Mouse (Mus musculus) heart, embryonic 10.5 days (tissue): ENCODE measurements around the gene Chtop. TPM values are rescaled to one million over a fixed set of nuclear protein-coding genes. Genes with fewer than 3 reads are reported as not detected.

ENCODE experiments used
- DNase-seq: peaks from one replicate; pipeline ENCODE4 v3.0.0-alpha.2; 2017; ENCODE audit warnings: low spot score
- H3K27ac ChIP-seq: fragments of 300-500 bp; sonication (generic); 2 replicates; pipeline ENCODE4 v1.5.1; 2016; ENCODE audit warnings: mild to moderate bottlenecking
- H3K27me3 ChIP-seq: fragments of 300-500 bp; sonication (generic); 2 replicates; pipeline ENCODE4 v1.6.1; 2016; ENCODE audit warnings: mild to moderate bottlenecking; ENCODE audit not compliant: poor library complexity, insufficient read depth, severe bottlenecking
- H3K36me3 ChIP-seq: fragments of 300-500 bp; sonication (generic); 2 replicates; pipeline ENCODE4 v1.6.1; 2016; ENCODE audit warnings: mild to moderate bottlenecking, moderate library complexity
- H3K4me1 ChIP-seq: fragments of 300-500 bp; sonication (generic); 2 replicates; pipeline ENCODE4 v1.6.1; 2016; ENCODE audit warnings: mild to moderate bottlenecking
- H3K4me3 ChIP-seq: fragments of 300-500 bp; sonication (generic); 2 replicates; pipeline ENCODE4 v1.5.1; 2016; ENCODE audit warnings: mild to moderate bottlenecking, moderate library complexity
- H3K9me3 ChIP-seq: fragments of 300-500 bp; sonication (generic); 2 replicates; pipeline ENCODE4 v1.6.1; 2016; ENCODE audit warnings: mild to moderate bottlenecking, moderate library complexity
- WGBS: fragments of 180-500 bp; shearing (Covaris S2); methylation state at CpG from one replicate; pipeline ENCODE4 v1.1.7; 2016; 5-methylcytosine and 5-hydroxymethylcytosine counted together
- polyA plus RNA-seq: library from polyadenylated mRNA; unstranded; fragments of >200 nt; fragmentation: Nextera tagmentation; extraction: Ambion mirVana; gene quantifications from 2 replicates; pipeline ENCODE4 v1.2.1, GENCODE M21; 2016

Gene Chtop
- polyA plus RNA-seq, 1 experiment from 2014 or later: 136 TPM

DNA sequence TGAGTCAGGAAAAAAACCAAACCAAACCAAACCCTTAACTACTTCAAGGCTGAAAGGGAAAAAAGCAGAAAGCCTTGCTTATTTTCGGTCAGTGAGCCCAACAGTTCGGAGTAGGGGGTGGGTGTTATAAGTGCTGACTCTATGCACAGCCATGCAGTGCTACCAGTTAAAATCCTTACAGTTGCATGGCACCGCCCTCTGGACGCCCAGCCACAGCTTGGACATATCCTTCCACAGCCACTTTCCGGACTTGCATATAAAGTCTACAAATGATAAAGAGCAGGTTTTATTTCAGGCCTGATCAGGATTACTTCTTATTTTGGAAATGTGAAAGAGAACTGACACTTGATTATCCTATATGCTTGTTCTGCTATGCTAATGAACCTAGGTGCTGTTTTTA lies 4.1 kb downstream of the Chtop start:
- no peak for DNase-seq
- WGBS: 94% methylated on average over 5 of the region's 5 CpGs
- peaks cover 74% of the 10 kb centered on the region for H3K36me3 ChIP-seq

DNA sequence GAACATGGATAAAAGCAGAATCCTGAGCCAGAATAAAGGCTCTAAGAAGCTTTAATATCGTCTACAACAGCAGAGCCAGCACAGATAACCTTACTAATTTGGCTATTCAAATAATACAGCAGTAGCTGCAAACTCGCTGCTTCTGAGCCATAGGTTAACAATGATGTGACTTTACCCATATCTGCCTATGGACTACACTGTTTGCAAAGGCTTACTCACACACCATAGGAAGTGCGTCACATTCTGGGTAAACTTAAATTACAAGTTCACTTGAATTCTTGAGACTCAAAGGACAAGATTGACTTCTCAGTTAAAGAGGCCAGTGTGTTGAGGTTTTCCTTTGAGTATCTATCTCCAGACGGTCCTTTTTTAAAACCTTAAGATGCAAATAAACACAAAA lies 5.9 kb downstream of the Chtop start:
- peaks cover 91% of the 10 kb centered on the region for H3K36me3 ChIP-seq
- WGBS: 87% methylated on average over 4 of the region's 4 CpGs

More for the DNA sequence above, 4.1 kb downstream of the Chtop start:
- H3K27ac ChIP-seq: no peak overlapping the region
- no peaks in the 10 kb centered on the region for H3K9me3 ChIP-seq
- H3K4me1 ChIP-seq: 0 out of 2 replicates have a peak, but pooled peaks cover 6% of the 10 kb centered on the region
- H3K4me3 ChIP-seq: no peak overlapping the region
- no peaks in the 10 kb centered on the region for H3K27me3 ChIP-seq

DNA sequence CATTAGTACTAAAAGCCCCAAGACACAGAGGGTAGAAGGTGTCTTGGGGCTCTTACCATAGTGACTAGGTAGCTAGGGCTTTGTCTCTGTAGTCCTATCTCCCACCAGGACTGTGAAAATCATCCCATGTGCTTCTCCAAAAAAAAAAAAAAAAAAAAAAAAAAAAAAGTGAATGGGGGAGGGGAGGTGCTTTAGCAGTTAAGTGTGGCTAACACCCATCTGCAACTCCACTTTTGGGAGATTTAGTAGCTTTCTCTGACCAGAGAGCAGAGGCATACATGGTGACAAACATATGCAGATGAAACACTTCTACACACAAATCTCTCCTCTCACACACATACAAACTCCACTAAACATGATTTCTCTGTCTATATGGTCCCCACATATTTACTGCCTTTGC lies 11.7 kb downstream of the Chtop start:
- DNase-seq: no peak
- H3K36me3 ChIP-seq: peaks cover 69% of the 10 kb centered on the region
- H3K27ac ChIP-seq: no peak overlapping the region
- no peaks in the 10 kb centered on the region for H3K27me3 ChIP-seq
- H3K4me3 ChIP-seq: no peak overlapping the region
- H3K4me1 ChIP-seq: no peaks in the 10 kb centered on the region
- no peaks in the 10 kb centered on the region for H3K9me3 ChIP-seq

More for the DNA sequence above, 5.9 kb downstream of the Chtop start:
- Histone ChIP-seq H3K9me3 (no peaks in the 10 kb centered on the region), H3K4me1 (0 out of 2 replicates have a peak, but pooled peaks cover 6% of the 10 kb centered on the region), H3K27me3 (no peaks in the 10 kb centered on the region), H3K4me3 (no peak overlapping the region), H3K27ac (no peak overlapping the region)
- no peak for DNase-seq

- Histone ChIP-seq H3K27me3 (no peaks in the 10 kb centered on the region), H3K36me3 (peaks cover 53% of the 10 kb centered on the region), H3K4me1 (no peaks in the 10 kb centered on the region), H3K9me3 (no peaks in the 10 kb centered on the region), H3K4me3 (no peak overlapping the region), H3K27ac (no peak overlapping the region)
- 87% methylated on average over 7 of the region's 7 CpGs for WGBS
- no peak for DNase-seq
Measured at GRCm38 (mm10) chr3:90495850-90496525, 13.3 kb downstream of the Chtop start.

DNA sequence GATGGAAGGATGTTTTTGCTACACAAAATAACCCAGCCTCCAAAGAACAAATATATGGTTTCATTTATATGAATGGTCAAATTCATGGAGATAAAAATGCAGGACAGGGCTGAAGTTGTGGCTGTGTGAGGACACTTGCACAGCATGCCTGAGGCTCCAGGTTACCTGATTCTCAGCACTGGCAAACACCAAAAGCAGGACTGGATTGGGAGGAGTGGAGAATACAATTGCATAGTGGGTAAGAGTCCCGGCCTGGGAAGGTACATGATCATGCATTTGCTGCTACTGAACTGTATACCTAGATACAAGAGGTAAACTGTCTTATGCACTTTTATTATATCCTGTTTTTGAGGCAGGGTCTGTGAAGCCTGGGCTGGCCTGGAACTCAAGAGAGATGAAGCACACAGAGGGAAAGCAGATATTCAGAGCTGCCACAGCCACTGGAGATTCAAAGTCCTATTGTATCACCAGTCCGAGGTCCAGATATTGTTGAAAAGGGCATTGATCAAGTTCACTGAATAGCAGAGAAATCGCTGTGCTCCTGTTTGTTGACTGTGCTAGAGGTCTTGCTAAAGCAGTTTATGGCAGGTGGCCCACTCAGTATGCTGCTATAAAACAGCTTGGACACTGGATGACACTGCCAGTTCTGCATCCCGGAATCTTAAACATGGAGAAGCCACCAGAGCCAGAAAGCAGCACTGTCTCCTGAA lies 15.3 kb downstream of the Chtop start:
- Histone ChIP-seq H3K27me3 (no peaks in the 10 kb centered on the region), H3K9me3 (no peaks in the 10 kb centered on the region), H3K4me1 (peaks cover 6% of the 10 kb centered on the region; the same call in 1 of the 2 replicates), H3K4me3 (no peak overlapping the region), H3K27ac (no peak overlapping the region), H3K36me3 (peaks cover 38% of the 10 kb centered on the region)
- 69% methylated on average over 4 of the region's 4 CpGs for WGBS
- no peak for DNase-seq

DNA sequence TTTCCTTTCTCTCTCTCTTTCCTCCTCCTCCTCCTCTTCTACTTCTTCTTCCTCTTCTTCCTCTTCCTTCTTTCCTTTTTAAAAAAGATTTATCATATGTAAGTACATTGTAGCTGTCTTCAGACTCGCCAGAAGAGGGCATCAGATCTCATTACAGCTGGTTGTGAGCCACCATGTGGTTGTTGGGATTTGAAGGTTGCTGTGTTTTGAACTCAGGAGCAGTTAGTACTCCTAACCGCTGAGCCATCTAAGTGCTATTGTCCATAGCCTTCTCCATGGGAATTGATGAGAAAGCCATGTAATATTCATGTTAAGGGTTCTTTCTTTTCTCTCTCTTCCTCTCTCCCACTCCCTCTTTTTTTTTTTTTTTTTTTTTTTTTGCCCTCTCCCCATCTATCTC lies 17.9 kb downstream of the Chtop start:
- Histone ChIP-seq H3K36me3 (peaks cover 36% of the 10 kb centered on the region), H3K4me3 (no peak overlapping the region), H3K27me3 (no peaks in the 10 kb centered on the region), H3K4me1 (peaks cover 6% of the 10 kb centered on the region; the same call in 1 of the 2 replicates), H3K27ac (no peak overlapping the region), H3K9me3 (no peaks in the 10 kb centered on the region)
- 35% methylated on average over 2 of the region's 2 CpGs for WGBS
- DNase-seq: no peak

- WGBS: under 1% methylated on average over 37 of the region's 37 CpGs
- Histone ChIP-seq H3K4me1 (peaks cover 6% of the 10 kb centered on the region; the same call in 1 of the 2 replicates), H3K27me3 (no peaks in the 10 kb centered on the region), H3K36me3 (peaks cover 37% of the 10 kb centered on the region), H3K27ac (peak within 1 kb of the TSS; percentile 95), H3K4me3 (peak within 1 kb of the TSS; percentile 77), H3K9me3 (no peaks in the 10 kb centered on the region)
- DNase-seq: peak; percentile 98
Measured at GRCm38 (mm10) chr3:90490696-90491256, 18.5 kb downstream of the Chtop start, which contains the start of gene Snapin. Gene Snapin (minus strand): TSS chr3:90491033.

- H3K36me3 ChIP-seq: peaks cover 54% of the 10 kb centered on the region
- no peaks in the 10 kb centered on the region for H3K9me3 ChIP-seq
- WGBS: 90% methylated on average over 6 of the region's 6 CpGs
Measured at GRCm38 (mm10) chr3:90488576-90488975, 20.7 kb downstream of the Chtop start.

DNA sequence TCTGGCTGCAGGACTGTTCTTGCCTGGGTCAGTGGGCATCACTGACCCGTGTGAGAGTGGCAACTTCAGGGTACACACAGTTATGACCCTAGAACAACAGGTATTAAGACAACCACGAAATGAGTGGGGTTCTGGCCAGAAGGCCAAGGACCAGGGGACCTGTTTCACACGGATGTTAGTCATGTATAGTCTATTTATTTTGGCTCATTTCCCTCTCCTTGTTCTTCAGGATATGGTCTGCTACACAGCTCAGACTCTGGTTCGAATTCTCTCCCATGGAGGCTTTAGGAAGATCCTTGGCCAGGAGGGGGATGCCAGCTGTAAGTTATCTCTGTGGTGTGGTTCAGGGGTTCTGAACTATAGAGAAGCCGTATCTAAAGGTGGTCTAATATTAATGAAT lies 22.3 kb downstream of the Chtop start:
- H3K27me3 ChIP-seq: no peaks in the 10 kb centered on the region
- H3K36me3 ChIP-seq: peaks cover 70% of the 10 kb centered on the region
- H3K4me1 ChIP-seq: peaks cover 6% of the 10 kb centered on the region; the same call in 1 of the 2 replicates
- no peak for DNase-seq
- H3K4me3 ChIP-seq: no peak overlapping the region
- WGBS: 79% methylated on average over 5 of the region's 5 CpGs
- no peaks in the 10 kb centered on the region for H3K9me3 ChIP-seq
- H3K27ac ChIP-seq: no peak overlapping the region

More at GRCm38 (mm10) chr3:90488576-90488975, 20.7 kb downstream of the Chtop start:
- no peak for DNase-seq
- Histone ChIP-seq H3K27ac (no peak overlapping the region), H3K27me3 (no peaks in the 10 kb centered on the region), H3K4me3 (no peak overlapping the region), H3K4me1 (peaks cover 6% of the 10 kb centered on the region; the same call in 1 of the 2 replicates)

- Histone ChIP-seq H3K27ac (peak within 1 kb of the TSS; percentile 97), H3K4me1 (peaks cover 10% of the 10 kb centered on the region; the same call in 1 of the 2 replicates), H3K9me3 (no peaks in the 10 kb centered on the region), H3K4me3 (peak within 1 kb of the TSS; percentile 89), H3K36me3 (peaks cover 34% of the 10 kb centered on the region), H3K27me3 (no peaks in the 10 kb centered on the region)
- under 1% methylated on average over 45 of the region's 45 CpGs for WGBS
- DNase-seq: peak; percentile 98
Measured at GRCm38 (mm10) chr3:90475831-90476611, 33.3 kb downstream of the Chtop start, which contains the start of gene Ilf2. Gene Ilf2 (plus strand): TSS chr3:90476126.

DNA sequence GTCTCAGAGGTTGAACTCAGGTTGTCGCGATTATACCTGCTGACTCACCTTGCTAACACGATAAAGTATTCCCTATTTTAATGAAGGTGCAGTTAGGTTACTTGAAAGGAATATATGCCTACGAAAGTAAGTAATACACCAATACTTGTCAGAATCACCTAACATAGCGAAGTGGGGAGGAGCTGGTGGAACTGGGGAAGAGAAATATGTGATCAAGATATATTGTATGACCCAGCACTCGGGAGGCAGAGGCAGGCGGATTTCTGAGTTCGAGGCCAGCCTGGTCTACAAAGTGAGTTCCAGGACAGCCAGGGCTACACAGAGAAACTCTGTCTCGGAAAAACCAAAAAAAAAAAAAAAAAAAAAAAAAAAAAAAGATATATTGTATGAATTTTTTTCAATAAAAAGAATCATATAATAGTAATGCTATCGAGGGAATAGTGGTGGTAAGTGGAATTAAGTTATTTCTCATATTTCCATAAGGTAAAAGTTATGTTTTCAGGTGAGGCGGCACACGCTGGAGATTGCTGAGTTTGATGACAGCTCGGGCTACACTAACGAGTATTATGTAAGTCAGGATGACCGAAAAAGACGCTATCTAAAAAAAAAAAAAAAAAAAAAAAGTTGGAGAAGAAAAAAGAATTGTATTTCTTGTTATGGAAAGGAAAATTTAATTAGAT lies 34.0 kb downstream of the Chtop start:
- peaks cover 27% of the 10 kb centered on the region for H3K36me3 ChIP-seq
- H3K27me3 ChIP-seq: no peaks in the 10 kb centered on the region
- peaks cover 10% of the 10 kb centered on the region; the same call in 1 of the 2 replicates for H3K4me1 ChIP-seq
- no peak overlapping the region for H3K27ac ChIP-seq
- no peaks in the 10 kb centered on the region for H3K9me3 ChIP-seq
- no peak for DNase-seq
- 41% methylated on average over 16 of the region's 16 CpGs for WGBS
- peak overlapping the region; percentile 89 for H3K4me3 ChIP-seq

DNA sequence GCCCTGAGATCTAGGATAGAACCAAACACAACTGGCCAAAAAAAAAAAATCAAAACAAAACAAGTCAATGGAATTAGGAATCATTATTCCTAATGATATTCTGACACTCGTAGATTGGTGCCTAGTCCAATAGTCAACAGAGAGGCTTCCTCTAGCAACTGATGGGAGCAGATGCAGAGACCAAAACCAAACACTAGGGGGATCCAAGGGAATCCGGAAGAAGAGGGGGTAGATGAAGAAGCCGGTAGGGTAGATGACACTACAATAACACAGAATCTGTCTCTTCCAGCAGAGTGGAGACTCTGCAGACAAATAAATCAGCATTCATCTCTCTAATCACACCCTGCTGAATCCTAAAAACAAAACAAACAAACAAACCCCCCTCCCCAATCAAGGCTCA lies 37.1 kb downstream of the Chtop start:
- no peak for DNase-seq
- peaks cover 7% of the 10 kb centered on the region; the same call in 1 of the 2 replicates for H3K4me1 ChIP-seq
- no peaks in the 10 kb centered on the region for H3K9me3 ChIP-seq
- H3K27me3 ChIP-seq: peaks cover 4% of the 10 kb centered on the region; the same call in 1 of the 2 replicates
- H3K27ac ChIP-seq: no peak overlapping the region
- 36% methylated on average over 3 of the region's 3 CpGs for WGBS
- no peaks in the 10 kb centered on the region for H3K36me3 ChIP-seq
- H3K4me3 ChIP-seq: no peak overlapping the region
